Mouse (Mus musculus) heart, embryonic 11.5 days (tissue): Measurements from ENCODE around the gene Foxi3. TPM values are rescaled to one million over a fixed set of nuclear protein-coding genes. Genes with fewer than 3 reads are reported as not detected.

ENCODE experiments used
- ATAC-seq: fragments of 200-750 bp; cut with Nextera tagmentation; replicated peaks from 2 replicates; pipeline ENCODE4 v1.8.0; 2017; ENCODE audit warnings: moderate library complexity; ENCODE audit not compliant: insufficient number of reproducible peaks, low FRiP score, low TSS enrichment
- H3K27ac ChIP-seq: fragments of 300-500 bp; sonication (generic); 2 replicates; pipeline ENCODE4 v1.5.1; 2014; ENCODE audit warnings: mild to moderate bottlenecking, low read depth, low read length
- H3K27me3 ChIP-seq: fragments of 300-500 bp; sonication (generic); 2 replicates; pipeline ENCODE4 v1.6.1; 2014; ENCODE audit warnings: mild to moderate bottlenecking, low read length, mixed read lengths; ENCODE audit not compliant: control insufficient read depth, insufficient read depth
- H3K36me3 ChIP-seq: fragments of 300-500 bp; sonication (generic); 2 replicates; pipeline ENCODE4 v1.6.1; 2014; ENCODE audit warnings: mild to moderate bottlenecking, low read length, moderate library complexity, mixed read lengths; ENCODE audit not compliant: control insufficient read depth, insufficient read depth
- H3K4me1 ChIP-seq: fragments of 300-500 bp; sonication (generic); 2 replicates; pipeline ENCODE4 v1.6.1; 2014; ENCODE audit warnings: low read length; ENCODE audit not compliant: control insufficient read depth, insufficient read depth
- H3K4me2 ChIP-seq: fragments of 300-500 bp; sonication (generic); 2 replicates; pipeline ENCODE4 v1.6.1; 2014; ENCODE audit warnings: mild to moderate bottlenecking, moderate library complexity
- H3K4me3 ChIP-seq: fragments of 300-500 bp; sonication (generic); 2 replicates; pipeline ENCODE4 v1.5.1; 2014; ENCODE audit warnings: low read depth, low read length
- H3K9ac ChIP-seq: fragments of 300-500 bp; sonication (generic); 2 replicates; pipeline ENCODE4 v1.6.1; 2014; ENCODE audit warnings: mild to moderate bottlenecking, low read depth, low read length, moderate library complexity
- H3K9me3 ChIP-seq: fragments of 300-500 bp; sonication (generic); replicated peaks from 2 replicates; pipeline ENCODE4 v1.6.1; 2016; ENCODE audit warnings: low read length; ENCODE audit not compliant: control insufficient read depth
- WGBS: fragments of 180-500 bp; shearing (Covaris S2); extraction: QIAGEN DNeasy Blood & Tissue Kit; methylation state at CpG from one replicate; pipeline ENCODE4 v1.1.7; 2014; ENCODE audit not compliant: insufficient replicate concordance; 5-methylcytosine and 5-hydroxymethylcytosine counted together
- polyA plus RNA-seq: library from polyadenylated mRNA; unstranded; fragments of >200 nt; fragmentation: Nextera tagmentation; extraction: Ambion mirVana; gene quantifications from 2 replicates; pipeline ENCODE4 v1.2.1, GENCODE M21; 2014

Gene Foxi3
- polyA plus RNA-seq, 1 experiment from 2014 or later: not detected

- Histone ChIP-seq H3K9ac (no peak overlapping the region), H3K27me3 (peaks cover 34% of the 10 kb centered on the region), H3K9me3 (no peaks in the 10 kb centered on the region), H3K4me3 (no peak overlapping the region), H3K36me3 (no peaks in the 10 kb centered on the region), H3K4me2 (peak overlapping the region; percentile 48), H3K27ac (no peak overlapping the region), H3K4me1 (peaks cover 6% of the 10 kb centered on the region; the same call in 1 of the 2 replicates)
- 2% methylated on average over 8 of the region's 8 CpGs for WGBS
- ATAC-seq: no peak
Measured at GRCm38 (mm10) chr6:70967422-70967821, 11.1 kb downstream of the Foxi3 start.

- Histone ChIP-seq H3K27ac (peak overlapping the region; percentile 16; the same call in 1 of the 2 replicates), H3K4me1 (peaks cover 6% of the 10 kb centered on the region; the same call in 1 of the 2 replicates), H3K4me2 (no peak overlapping the region), H3K27me3 (peaks cover 28% of the 10 kb centered on the region), H3K9me3 (no peaks in the 10 kb centered on the region), H3K36me3 (no peaks in the 10 kb centered on the region), H3K9ac (no peak overlapping the region), H3K4me3 (no peak overlapping the region)
- 61% methylated on average over 4 of the region's 4 CpGs for WGBS
- ATAC-seq: no peak
Measured at GRCm38 (mm10) chr6:70968291-70968690, 12.0 kb downstream of the Foxi3 start.

GRCm38 (mm10) chr6:70973066-70973465 lies 16.7 kb downstream of the Foxi3 start:
- H3K4me2 ChIP-seq: no peak overlapping the region
- no peak overlapping the region for H3K4me3 ChIP-seq
- H3K36me3 ChIP-seq: no peaks in the 10 kb centered on the region
- peaks cover 3% of the 10 kb centered on the region; the same call in 1 of the 2 replicates for H3K4me1 ChIP-seq
- no peaks in the 10 kb centered on the region for H3K27me3 ChIP-seq
- H3K27ac ChIP-seq: no peak overlapping the region
- no peaks in the 10 kb centered on the region for H3K9me3 ChIP-seq
- 59% methylated on average over 3 of the region's 3 CpGs for WGBS
- no peak for ATAC-seq
- no peak overlapping the region for H3K9ac ChIP-seq

- H3K27ac ChIP-seq: no peak overlapping the region
- H3K36me3 ChIP-seq: no peaks in the 10 kb centered on the region
- H3K9me3 ChIP-seq: no peaks in the 10 kb centered on the region
- ATAC-seq: no peak
- H3K4me2 ChIP-seq: no peak overlapping the region
- no peak overlapping the region for H3K4me3 ChIP-seq
- no peaks in the 10 kb centered on the region for H3K4me1 ChIP-seq
- WGBS: 76% methylated on average over 8 of the region's 8 CpGs
- no peaks in the 10 kb centered on the region for H3K27me3 ChIP-seq
- no peak overlapping the region for H3K9ac ChIP-seq
Measured at GRCm38 (mm10) chr6:70981036-70981435, 24.7 kb downstream of the Foxi3 start.

- H3K36me3 ChIP-seq: no peaks in the 10 kb centered on the region
- no peaks in the 10 kb centered on the region for H3K4me1 ChIP-seq
Measured at GRCm38 (mm10) chr6:70982416-70982815, 26.1 kb downstream of the Foxi3 start.

GRCm38 (mm10) chr6:70986683-70987082 lies 30.4 kb downstream of the Foxi3 start:
- Histone ChIP-seq H3K36me3 (no peaks in the 10 kb centered on the region), H3K4me1 (no peaks in the 10 kb centered on the region), H3K27ac (no peak overlapping the region), H3K27me3 (no peaks in the 10 kb centered on the region), H3K9ac (no peak overlapping the region), H3K4me3 (no peak overlapping the region), H3K9me3 (no peaks in the 10 kb centered on the region), H3K4me2 (no peak overlapping the region)
- ATAC-seq: no peak
- WGBS: 80% methylated on average over 8 of the region's 8 CpGs

More at GRCm38 (mm10) chr6:70982416-70982815, 26.1 kb downstream of the Foxi3 start:
- Histone ChIP-seq H3K4me2 (no peak overlapping the region), H3K27ac (no peak overlapping the region), H3K4me3 (no peak overlapping the region), H3K9me3 (no peaks in the 10 kb centered on the region), H3K27me3 (no peaks in the 10 kb centered on the region), H3K9ac (no peak overlapping the region)
- 76% methylated on average over 1 of the region's 1 CpGs for WGBS
- ATAC-seq: no peak

- ATAC-seq: no peak
- H3K4me2 ChIP-seq: no peak overlapping the region
- no peak overlapping the region for H3K9ac ChIP-seq
- no peaks in the 10 kb centered on the region for H3K27me3 ChIP-seq
- H3K4me1 ChIP-seq: no peaks in the 10 kb centered on the region
- no peak overlapping the region for H3K4me3 ChIP-seq
- H3K27ac ChIP-seq: no peak overlapping the region
- 70% methylated on average over 4 of the region's 4 CpGs for whole genome bisulfite sequencing
- H3K36me3 ChIP-seq: no peaks in the 10 kb centered on the region
- no peaks in the 10 kb centered on the region for H3K9me3 ChIP-seq
Measured at GRCm38 (mm10) chr6:70996123-70996723, 39.9 kb downstream of the Foxi3 start.

GRCm38 (mm10) chr6:71002656-71003055 lies 46.3 kb downstream of the Foxi3 start:
- Histone ChIP-seq H3K27ac (no peak overlapping the region), H3K27me3 (no peaks in the 10 kb centered on the region), H3K4me1 (no peaks in the 10 kb centered on the region), H3K36me3 (no peaks in the 10 kb centered on the region), H3K4me2 (no peak overlapping the region), H3K9me3 (no peaks in the 10 kb centered on the region), H3K4me3 (no peak overlapping the region), H3K9ac (no peak overlapping the region)
- ATAC-seq: no peak
- 90% methylated on average over 2 of the region's 2 CpGs for WGBS

GRCm38 (mm10) chr6:71004161-71004560 lies 47.8 kb downstream of the Foxi3 start:
- H3K9me3 ChIP-seq: no peaks in the 10 kb centered on the region
- H3K4me2 ChIP-seq: no peak overlapping the region
- H3K27me3 ChIP-seq: no peaks in the 10 kb centered on the region
- no peaks in the 10 kb centered on the region for H3K36me3 ChIP-seq
- no peak overlapping the region for H3K27ac ChIP-seq
- H3K4me1 ChIP-seq: no peaks in the 10 kb centered on the region
- H3K4me3 ChIP-seq: no peak overlapping the region
- WGBS: 85% methylated on average over 2 of the region's 2 CpGs
- no peak overlapping the region for H3K9ac ChIP-seq
- no peak for ATAC-seq
